9 mouse cellular contexts compared by ENCODE assay signal in genomic region chr12:98280530-98280929, GRCm38 (mm10). TPM values are rescaled to one million over a fixed set of nuclear protein-coding genes. Genes with fewer than 3 reads are reported as not detected.
DNase-seq lines count a peak whose midpoint lies in the region; ATAC-seq and TF ChIP-seq lines count a peak whose summit lies in the region.
"Had no signal": no experiment of that assay in that cellular context is flagged by ENCODE, and none has a peak within 500 bp of the region (broad histone marks: within the 10 kb centered on the region; RNA-seq: fewer than 3 reads in every experiment).

No protein-coding gene starts in this region.

- in situ Hi-C loops in CH12.LX (cut with MboI; ENCODE audit: low pct_ligation_motif_present, low pct_unique_long_range_greater_than_20kb, low sequenced_read_pairs): no loop called here

- ATAC-seq in forebrain, embryonic 15.5 days (replicated peaks): peak; percentile 51; the same call in 1 of the 2 replicates
- ATAC-seq in lung, embryonic 14.5 days (ENCODE audit: insufficient read depth): no peak; the same call in 1 of the 2 replicates

- H3K27me3 ChIP-seq in CH12.LX (replicated peaks): no peaks in the 10 kb centered on the region
- no peaks in the 10 kb centered on the region for H3K27me3 ChIP-seq in forebrain, embryonic 15.5 days
- no peaks in the 10 kb centered on the region for H3K27me3 ChIP-seq in lung, embryonic 14.5 days (ENCODE audit: insufficient read depth, low read length)
- H3K27me3 ChIP-seq: limb, embryonic 13.5 days had no signal

- peak; percentile 34 for DNase-seq in gastrocnemius, adult 18-20 months (ENCODE audit: low spot score)
- DNase-seq in gastrocnemius, adult 8-10 months (ENCODE audit: low spot score in 2 of 2): no peak
- peak; percentile 77 for DNase-seq in CH12.LX (ENCODE audit: extremely low read depth)
- peak; percentile 60 for DNase-seq in cerebellum, adult 11-12 months
- peak; percentile 44 to 77 for DNase-seq in kidney, postnatal 36 days
- peak; percentile 81 for DNase-seq in lung, embryonic 14.5 days
- DNase-seq in right cerebral cortex, postnatal 14 days: peak; percentile 75

- peaks cover 18 to 38% of the 10 kb centered on the region in 2 experiments for H3K4me1 ChIP-seq in CH12.LX (ENCODE audit: control insufficient read depth in 1 of 2, insufficient read depth in 2 of 2)
- H3K4me1 ChIP-seq in forebrain, embryonic 15.5 days: no peaks in the 10 kb centered on the region
- no peaks in the 10 kb centered on the region for H3K4me1 ChIP-seq in lung, embryonic 14.5 days (ENCODE audit: insufficient read depth)

- no peak for TF ChIP-seq POLR2A in CH12.LX (IDR thresholded peaks at IDR 0.05; ENCODE audit: low read depth, low read length)

- H3K27ac ChIP-seq in CH12.LX (ENCODE audit: insufficient read depth, low read depth): no peak overlapping the region
- H3K27ac ChIP-seq in forebrain, embryonic 15.5 days (replicated peaks): no peak overlapping the region
- no peak overlapping the region for H3K27ac ChIP-seq in lung, embryonic 14.5 days (ENCODE audit: low read depth)
- H3K27ac ChIP-seq: limb, embryonic 13.5 days had no signal

- no peak overlapping the region for H3K9ac ChIP-seq in CH12.LX (ENCODE audit: insufficient read depth, low read depth)
- no peak overlapping the region for H3K9ac ChIP-seq in forebrain, embryonic 15.5 days (replicated peaks)
- H3K9ac ChIP-seq in lung, embryonic 14.5 days: no peak overlapping the region
- H3K9ac ChIP-seq: limb, embryonic 13.5 days had no signal

- H3K36me3 ChIP-seq in CH12.LX (replicated peaks in 1 of 2; ENCODE audit: control insufficient read depth in 1 of 2, insufficient read depth in 1 of 2, low read length in 1 of 2): peaks cover 9 to 27% of the 10 kb centered on the region in 2 experiments
- H3K36me3 ChIP-seq in forebrain, embryonic 15.5 days: no peaks in the 10 kb centered on the region
- no peaks in the 10 kb centered on the region for H3K36me3 ChIP-seq in lung, embryonic 14.5 days (ENCODE audit: insufficient read depth)
- H3K36me3 ChIP-seq: limb, embryonic 13.5 days had no signal

- H3K4me3 ChIP-seq in CH12.LX (replicated peaks in 1 of 3; ENCODE audit: low read depth in 2 of 3, low read length in 2 of 3, poor library complexity in 1 of 3): no peak overlapping the region
- H3K4me3 ChIP-seq in forebrain, embryonic 15.5 days: no peak overlapping the region
- H3K4me3 ChIP-seq in lung, embryonic 14.5 days (ENCODE audit: low read depth, low read length): no peak overlapping the region
- H3K4me3 ChIP-seq: limb, embryonic 13.5 days had no signal

- peak; percentile 76 to 97 for TF ChIP-seq CTCF in CH12.LX (conservative IDR thresholded peaks at IDR 0.05 in 1 of 2, IDR thresholded peaks at IDR 0.05 in 1 of 2; ENCODE audit: low read depth in 2 of 2, low read length in 2 of 2)
- peak; percentile 83 for TF ChIP-seq CTCF in lung, embryonic 14.5 days (IDR thresholded peaks at IDR 0.05; ENCODE audit: low read depth)

- H3K9me3 ChIP-seq in CH12.LX (replicated peaks; ENCODE audit: low read length): peaks cover 7% of the 10 kb centered on the region
- no peaks in the 10 kb centered on the region for H3K9me3 ChIP-seq in forebrain, embryonic 15.5 days
- no peaks in the 10 kb centered on the region for H3K9me3 ChIP-seq in lung, embryonic 14.5 days (ENCODE audit: low read depth, low read length)
- H3K9me3 ChIP-seq: limb, embryonic 13.5 days had no signal

- dilution Hi-C loops in CH12.LX (cut with MboI; ENCODE audit: extremely low pct_ligation_motif_present, extremely low pct_unique_long_range_greater_than_20kb, low sequenced_read_pairs): no loop called here

- peaks cover 7% of the 10 kb centered on the region for H3K79me2 ChIP-seq in CH12.LX (replicated peaks; ENCODE audit: control insufficient read depth, extremely low read depth, insufficient read depth, poor library complexity, severe bottlenecking)

- TF ChIP-seq EP300 in CH12.LX (IDR thresholded peaks at IDR 0.05; ENCODE audit: low read length): no peak

- peak overlapping the region; percentile 15; the same call in 1 of the 2 replicates for H3K4me2 ChIP-seq in CH12.LX (ENCODE audit: insufficient read depth, low read depth, poor library complexity, severe bottlenecking)
- H3K4me2 ChIP-seq in forebrain, embryonic 15.5 days (replicated peaks): no peak overlapping the region
- H3K4me2 ChIP-seq in lung, embryonic 14.5 days: no peak overlapping the region
- H3K4me2 ChIP-seq: limb, embryonic 13.5 days had no signal

- WGBS in forebrain, embryonic 15.5 days: 31% methylated on average over 5 of the region's 5 CpGs
- 27% methylated on average over 5 of the region's 5 CpGs for WGBS in lung, embryonic 14.5 days

- TF ChIP-seq RAD21 in CH12.LX (IDR thresholded peaks at IDR 0.05; ENCODE audit: low read depth, low read length): peak; percentile 98

TF ChIP-seq in CH12.LX, 34 proteins besides CTCF, POLR2A, EP300 and RAD21:
- TF ChIP-seq ZNF384 (IDR thresholded peaks at IDR 0.05; ENCODE audit: low read depth, low read length) (peak; percentile 89), ZC3H11A (IDR thresholded peaks at IDR 0.05; ENCODE audit: low read depth, low read length) (peak; percentile 80), JUN (IDR thresholded peaks at IDR 0.05; ENCODE audit: insufficient read depth, low read depth, low read length) (no peak), BHLHE40 (IDR thresholded peaks at IDR 0.05; ENCODE audit: low read depth, low read length) (peak; percentile 36), HCFC1 (IDR thresholded peaks at IDR 0.05; ENCODE audit: low read depth, low read length) (no peak), NELFE (IDR thresholded peaks at IDR 0.05; ENCODE audit: low read depth, low read length) (peak; percentile 34), SMC3 (IDR thresholded peaks at IDR 0.05; ENCODE audit: low read depth, low read length) (peak; percentile 96)

RNA-seq across cellular contexts. Expression of gene Gpr65, which starts 12.1 kb away (rescaled TPM):
- under 1 TPM in 1 of 2 experiments, not detected in 1; 0.14 TPM for total RNA-seq in gastrocnemius, adult 18-20 months (2021)
- total RNA-seq in gastrocnemius, adult 8-10 months (2022): under 1 TPM in 1 of 4 experiments, not detected in 3; 0.15 TPM
- total RNA-seq in CH12.LX (2012; rRNA removed): 31.0 and 31.9 TPM in 2 replicates
- 80.3 and 84.1 TPM in 2 replicates for total RNA-seq in CH12.LX (2014; rRNA removed)
- 72.6 and 80.5 TPM in 2 replicates for polyA plus RNA-seq in CH12.LX (2012; ENCODE audit: insufficient read length, low read depth)
- polyA plus RNA-seq in forebrain, embryonic 15.5 days (2015; fragmentation: Nextera tagmentation; extraction: Ambion mirVana): 0.15 and 0.34 TPM in 2 replicates
- polyA plus RNA-seq in lung, embryonic 14.5 days (2014; fragmentation: Nextera tagmentation; extraction: Ambion mirVana): 0.84 and 1.9 TPM in 2 replicates

RNA-seq across cellular contexts. Expression of gene Galc, which starts 21.3 kb away (rescaled TPM):
- 1 to 10 TPM; 5.3 to 5.5 TPM for total RNA-seq in gastrocnemius, adult 18-20 months (2021)
- 1 to 10 TPM; 4.7 to 5.5 (median 5.0) TPM for total RNA-seq in gastrocnemius, adult 8-10 months (2022)
- total RNA-seq in CH12.LX (2012; rRNA removed) (4.7 and 6.4 TPM in 2 replicates), CH12.LX (2014; rRNA removed) (1.6 and 1.8 TPM in 2 replicates)
- 8.6 and 9.1 TPM in 2 replicates for polyA plus RNA-seq in CH12.LX (2012; ENCODE audit: insufficient read length, low read depth)
- 9.1 and 9.9 TPM in 2 replicates for polyA plus RNA-seq in forebrain, embryonic 15.5 days (2015; fragmentation: Nextera tagmentation; extraction: Ambion mirVana)
- 10.5 and 10.6 TPM in 2 replicates for polyA plus RNA-seq in lung, embryonic 14.5 days (2014; fragmentation: Nextera tagmentation; extraction: Ambion mirVana)

Comparison
In these comparisons a context has a peak if more than half of its experiments do, and no peak if none do; other contexts are left out.
1. DNase-seq: peak in gastrocnemius, adult 18-20 months (single experiment), CH12.LX (single experiment), cerebellum, adult 11-12 months (single experiment), kidney, postnatal 36 days (2 of 2), lung, embryonic 14.5 days (single experiment) and right cerebral cortex, postnatal 14 days (single experiment); none in gastrocnemius, adult 8-10 months (0 of 2).
2. RNA of gene Gpr65, which starts 12.1 kb away (total RNA-seq): 31.0 to 84.1 TPM in CH12.LX; 0.14 TPM in gastrocnemius, adult 18-20 months and 0.15 TPM in gastrocnemius, adult 8-10 months; every median in the first group is over 10 times any median in the second.